Mouse (Mus musculus): ENCODE data around the gene Cldn10. TPM values are rescaled to one million over a fixed set of nuclear protein-coding genes. Genes with fewer than 3 reads are reported as not detected.

Cldn10 gene
- polyA plus RNA-seq, 1 experiment from 2014 or later, result 1.4 TPM

- H3K9me3 ChIP-seq, result no peaks in the 10 kb centered on the region
- H3K4me3 ChIP-seq, result no peak overlapping the region
- H3K36me3 ChIP-seq, result peaks cover 38% of the 10 kb centered on the region
- 0 out of 2 replicates have a peak, but pooled peaks cover 2% of the 10 kb centered on the region for H3K4me1 ChIP-seq
- H3K27ac ChIP-seq (replicated peaks), result no peak overlapping the region
- H3K9ac ChIP-seq (replicated peaks), result no peak overlapping the region
- 90% methylated on average over 4 of the region's 4 CpGs for WGBS
- no peak overlapping the region for H3K4me2 ChIP-seq (replicated peaks)
- no peak for ATAC-seq (replicated peaks)
- no peaks in the 10 kb centered on the region for H3K27me3 ChIP-seq
Observed at GRCm38 (mm10) chr14:118874126-118874525, 86.4 kb downstream of the Cldn10 start.

DNA sequence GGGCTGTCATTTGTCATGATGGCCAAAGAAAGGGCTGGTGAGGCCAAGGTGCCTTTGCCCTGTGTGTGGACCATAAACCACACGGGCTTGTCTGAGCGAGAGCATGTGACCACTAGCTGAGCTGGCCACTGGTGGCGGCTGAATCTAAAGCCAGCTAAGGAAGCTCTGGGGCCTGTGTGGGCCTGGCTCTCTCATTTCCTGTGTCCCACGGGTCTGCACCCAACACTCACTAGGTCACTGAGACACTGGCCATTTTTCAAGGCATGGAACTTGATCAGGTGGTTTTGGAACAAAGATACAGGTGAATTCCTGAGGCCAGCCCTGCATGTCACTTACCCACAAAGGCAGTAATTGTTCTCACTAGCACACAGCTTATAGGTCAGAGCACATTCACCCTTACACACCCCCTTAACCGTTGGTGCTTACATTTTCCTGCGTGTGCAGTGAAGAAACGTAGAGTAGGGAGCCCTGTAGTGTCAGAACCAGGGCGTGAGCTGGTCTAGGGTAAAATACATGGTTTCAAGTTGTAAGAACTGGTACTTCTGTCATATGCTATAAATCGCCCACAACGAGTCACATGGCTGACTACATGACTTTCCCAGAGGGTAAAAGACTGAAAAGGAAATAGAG is 87.2 kb downstream of the Cldn10 start:
- Histone ChIP-seq H3K36me3 (peaks cover 46% of the 10 kb centered on the region), H3K4me2 (replicated peaks) (no peak overlapping the region), H3K27me3 (no peaks in the 10 kb centered on the region), H3K4me1 (no peaks in the 10 kb centered on the region), H3K4me3 (no peak overlapping the region), H3K9ac (replicated peaks) (no peak overlapping the region), H3K27ac (replicated peaks) (no peak overlapping the region), H3K9me3 (no peaks in the 10 kb centered on the region)
- 85% methylated on average over 10 of the region's 10 CpGs for WGBS
- ATAC-seq (replicated peaks), result no peak

DNA sequence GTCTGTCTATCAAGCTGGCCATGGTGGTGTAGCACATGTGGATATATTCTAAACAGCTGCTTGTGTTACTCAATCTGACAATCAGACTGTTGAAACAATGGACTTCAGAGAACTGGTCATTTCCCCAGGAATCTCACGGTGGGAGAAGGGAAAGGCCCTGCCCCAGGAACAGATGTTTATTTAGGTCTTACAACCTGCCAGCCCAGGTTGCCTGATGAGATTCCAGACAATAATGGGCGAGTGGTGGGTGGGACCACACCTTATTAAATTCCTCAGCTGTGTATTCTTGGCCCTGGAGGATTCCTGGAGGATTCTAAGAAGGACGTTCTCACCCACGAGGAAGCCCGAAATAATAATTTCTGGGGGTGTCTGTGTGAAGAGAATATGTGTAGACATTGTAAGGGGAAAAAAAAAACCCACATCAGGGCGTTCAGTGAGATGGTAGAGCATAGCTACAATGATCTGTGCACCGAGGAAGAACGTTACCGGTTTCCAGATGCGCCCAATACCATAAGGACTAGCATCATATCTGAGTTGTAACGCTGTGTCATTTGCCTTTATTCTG is 90.7 kb downstream of the Cldn10 start:
- H3K4me1 ChIP-seq, result no peaks in the 10 kb centered on the region
- H3K4me2 ChIP-seq (replicated peaks), result no peak overlapping the region
- peaks cover 69% of the 10 kb centered on the region for H3K36me3 ChIP-seq
- no peaks in the 10 kb centered on the region for H3K27me3 ChIP-seq
- no peak overlapping the region for H3K4me3 ChIP-seq
- no peak overlapping the region for H3K27ac ChIP-seq (replicated peaks)
- ATAC-seq (replicated peaks), result no peak
- H3K9me3 ChIP-seq, result no peaks in the 10 kb centered on the region
- no peak overlapping the region for H3K9ac ChIP-seq (replicated peaks)
- WGBS, result 90% methylated on average over 11 of the region's 11 CpGs

DNA sequence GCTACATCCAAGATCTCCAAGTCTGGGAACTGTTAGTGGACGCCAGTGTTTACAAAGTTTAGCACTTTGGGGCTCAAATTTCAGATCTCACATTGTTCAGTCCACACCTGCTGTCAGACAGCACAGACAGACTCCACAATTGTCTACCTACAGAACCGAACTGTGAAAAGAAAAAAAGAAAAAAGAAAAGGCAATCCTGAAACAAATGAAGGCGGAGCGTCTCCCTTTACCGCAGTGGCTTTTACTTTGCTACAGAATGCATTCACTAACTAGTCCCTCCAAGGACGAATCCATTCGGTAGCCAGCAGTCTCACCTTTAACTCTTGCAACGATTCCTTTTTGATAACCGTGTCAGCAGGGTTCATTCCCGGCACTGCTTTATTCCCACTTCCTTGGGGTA is 93.0 kb downstream of the Cldn10 start:
- Histone ChIP-seq H3K27me3 (no peaks in the 10 kb centered on the region), H3K9me3 (no peaks in the 10 kb centered on the region), H3K4me3 (no peak overlapping the region), H3K27ac (replicated peaks) (no peak overlapping the region), H3K4me2 (replicated peaks) (no peak overlapping the region), H3K4me1 (no peaks in the 10 kb centered on the region), H3K9ac (replicated peaks) (no peak overlapping the region), H3K36me3 (peaks cover 82% of the 10 kb centered on the region)
- WGBS, result 71% methylated on average over 10 of the region's 10 CpGs
- ATAC-seq (replicated peaks), result no peak

DNA sequence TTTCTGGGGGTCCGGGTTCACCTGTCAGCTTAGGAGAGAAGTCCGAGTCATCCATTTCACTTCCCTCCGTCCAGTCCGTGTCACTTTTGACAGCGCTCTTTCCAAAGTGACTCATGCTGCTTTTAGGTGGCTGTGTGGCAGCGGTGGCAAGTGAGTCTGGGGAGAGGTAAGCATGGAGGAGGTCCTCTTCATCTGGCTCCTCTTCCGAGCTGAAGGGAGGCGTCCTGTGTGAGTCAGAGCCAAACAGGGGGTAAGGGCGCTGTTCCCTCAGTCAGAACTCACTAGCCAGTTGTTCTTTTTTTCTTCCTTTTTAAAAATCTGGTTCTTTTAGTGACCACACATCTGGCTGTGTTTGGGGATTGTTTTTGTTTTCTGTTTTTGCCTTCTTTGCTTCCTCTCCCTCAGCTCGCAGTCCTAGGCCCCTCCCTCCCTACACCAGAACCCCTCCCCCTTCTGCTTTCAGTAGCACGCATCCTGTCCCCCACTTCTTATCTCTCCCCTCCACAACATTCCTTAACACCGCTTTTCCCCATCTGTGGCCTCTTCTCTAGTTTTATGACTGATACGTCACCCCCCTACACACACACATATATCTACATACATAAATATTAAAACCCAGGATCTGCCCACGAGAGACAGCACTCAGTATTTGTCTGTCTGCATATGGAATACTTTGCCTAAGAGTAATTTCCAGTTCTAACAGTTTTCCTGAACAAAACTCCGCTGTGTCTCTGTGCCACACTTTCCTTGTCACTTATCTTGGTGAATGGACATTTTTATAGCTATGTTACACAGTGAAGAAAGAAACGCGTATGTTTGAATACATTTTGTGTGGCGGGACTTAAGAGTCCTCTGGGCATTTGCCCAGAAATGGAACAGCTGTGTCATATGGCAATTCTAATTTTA is 95.9 kb downstream of the Cldn10 start:
- Histone ChIP-seq H3K4me1 (no peaks in the 10 kb centered on the region), H3K4me2 (replicated peaks) (no peak overlapping the region), H3K9ac (replicated peaks) (no peak overlapping the region), H3K9me3 (no peaks in the 10 kb centered on the region), H3K36me3 (peaks cover 84% of the 10 kb centered on the region), H3K27me3 (no peaks in the 10 kb centered on the region), H3K4me3 (no peak overlapping the region), H3K27ac (replicated peaks) (no peak overlapping the region)
- no peak for ATAC-seq (replicated peaks)
- 83% methylated on average over 18 of the region's 18 CpGs for WGBS

- Histone ChIP-seq H3K9me3 (no peaks in the 10 kb centered on the region), H3K9ac (replicated peaks) (no peak overlapping the region), H3K4me2 (replicated peaks) (no peak overlapping the region), H3K36me3 (peaks cover 84% of the 10 kb centered on the region), H3K27ac (replicated peaks) (no peak overlapping the region), H3K27me3 (no peaks in the 10 kb centered on the region), H3K4me1 (no peaks in the 10 kb centered on the region), H3K4me3 (no peak overlapping the region)
- WGBS, result 80% methylated on average over 7 of the region's 7 CpGs
- no peak for ATAC-seq (replicated peaks)
Observed at GRCm38 (mm10) chr14:118884250-118884556, 96.5 kb downstream of the Cldn10 start.

GRCm38 (mm10) chr14:118890101-118890500 is 102.4 kb downstream of the Cldn10 start:
- no peak for ATAC-seq (replicated peaks)
- H3K27ac ChIP-seq (replicated peaks), result no peak overlapping the region
- WGBS, result 75% methylated on average over 4 of the region's 4 CpGs
- peaks cover 63% of the 10 kb centered on the region for H3K36me3 ChIP-seq
- H3K9ac ChIP-seq (replicated peaks), result no peak overlapping the region
- H3K4me2 ChIP-seq (replicated peaks), result no peak overlapping the region
- H3K4me3 ChIP-seq, result no peak overlapping the region
- H3K4me1 ChIP-seq, result no peaks in the 10 kb centered on the region
- H3K27me3 ChIP-seq, result no peaks in the 10 kb centered on the region
- H3K9me3 ChIP-seq, result no peaks in the 10 kb centered on the region

GRCm38 (mm10) chr14:118895228-118895627 is 107.5 kb downstream of the Cldn10 start:
- Histone ChIP-seq H3K27me3 (no peaks in the 10 kb centered on the region), H3K4me2 (replicated peaks) (no peak overlapping the region), H3K4me1 (no peaks in the 10 kb centered on the region), H3K36me3 (peaks cover 43% of the 10 kb centered on the region), H3K27ac (replicated peaks) (no peak overlapping the region), H3K9ac (replicated peaks) (no peak overlapping the region), H3K9me3 (no peaks in the 10 kb centered on the region), H3K4me3 (no peak overlapping the region)
- WGBS, result 95% methylated on average over 7 of the region's 7 CpGs
- ATAC-seq (replicated peaks), result no peak

- Histone ChIP-seq H3K4me2 (replicated peaks) (no peak overlapping the region), H3K9me3 (no peaks in the 10 kb centered on the region), H3K36me3 (peaks cover 44% of the 10 kb centered on the region), H3K4me3 (no peak overlapping the region), H3K27ac (replicated peaks) (no peak overlapping the region), H3K9ac (replicated peaks) (no peak overlapping the region), H3K4me1 (no peaks in the 10 kb centered on the region), H3K27me3 (no peaks in the 10 kb centered on the region)
- ATAC-seq (replicated peaks), result no peak
- WGBS, result 93% methylated on average over 10 of the region's 10 CpGs
Observed at GRCm38 (mm10) chr14:118895655-118896054, 107.9 kb downstream of the Cldn10 start.

- 81% methylated on average over 11 of the region's 11 CpGs for WGBS
- no peak for ATAC-seq (replicated peaks)
- H3K9ac ChIP-seq (replicated peaks), result no peak overlapping the region
- H3K4me2 ChIP-seq (replicated peaks), result no peak overlapping the region
- H3K27me3 ChIP-seq, result no peaks in the 10 kb centered on the region
- no peaks in the 10 kb centered on the region for H3K9me3 ChIP-seq
- no peak overlapping the region for H3K4me3 ChIP-seq
- H3K27ac ChIP-seq (replicated peaks), result no peak overlapping the region
- peaks cover 58% of the 10 kb centered on the region for H3K36me3 ChIP-seq
- H3K4me1 ChIP-seq, result peaks cover 11% of the 10 kb centered on the region
Observed at GRCm38 (mm10) chr14:118899940-118900339, 112.2 kb downstream of the Cldn10 start.

GRCm38 (mm10) chr14:118900911-118901310 is 113.2 kb downstream of the Cldn10 start:
- Histone ChIP-seq H3K4me3 (no peak overlapping the region), H3K9ac (replicated peaks) (no peak overlapping the region), H3K4me2 (replicated peaks) (no peak overlapping the region), H3K27me3 (no peaks in the 10 kb centered on the region), H3K27ac (replicated peaks) (no peak overlapping the region), H3K36me3 (peaks cover 59% of the 10 kb centered on the region), H3K4me1 (peaks cover 11% of the 10 kb centered on the region), H3K9me3 (no peaks in the 10 kb centered on the region)
- 97% methylated on average over 1 of the region's 1 CpGs for WGBS
- ATAC-seq (replicated peaks), result no peak

GRCm38 (mm10) chr14:118903397-118903796 is 115.7 kb downstream of the Cldn10 start:
- peaks cover 11% of the 10 kb centered on the region for H3K4me1 ChIP-seq
- no peak overlapping the region for H3K27ac ChIP-seq (replicated peaks)
- no peaks in the 10 kb centered on the region for H3K9me3 ChIP-seq
- 71% methylated on average over 3 of the region's 3 CpGs for WGBS
- ATAC-seq (replicated peaks), result peak; percentile 31; the same call in 1 of the 2 replicates
- H3K4me3 ChIP-seq, result no peak overlapping the region
- no peaks in the 10 kb centered on the region for H3K27me3 ChIP-seq
- H3K4me2 ChIP-seq (replicated peaks), result no peak overlapping the region
- H3K36me3 ChIP-seq, result peaks cover 71% of the 10 kb centered on the region
- no peak overlapping the region for H3K9ac ChIP-seq (replicated peaks)

Measured in forebrain, embryonic 15.5 days (tissue).